Mouse (Mus musculus) neural tube, embryonic 11.5 days (tissue): ENCODE measurements around the gene Aass. TPM values are rescaled to one million over a fixed set of nuclear protein-coding genes. Genes with fewer than 3 reads are reported as not detected.
"Not testable (repeated sequence)": the region's sequence is repeated elsewhere in the genome, so short reads cannot be mapped to it uniquely, and the experiment has no call there.

Experiments used
- ATAC-seq: fragments of 200-750 bp; cut with Nextera tagmentation; 2 replicates; pipeline ENCODE4 v1.8.0; 2017; ENCODE audit warnings: moderate number of reproducible peaks, mild to moderate bottlenecking, moderate TSS enrichment, moderate library complexity; ENCODE audit not compliant: insufficient read depth, low FRiP score, low TSS enrichment
- DNase-seq: peaks from one replicate; pipeline ENCODE4 v3.0.0-alpha.2; 2015; ENCODE audit warnings: low spot score
- H3K27ac ChIP-seq: fragments of 300-500 bp; sonication (generic); 2 replicates; pipeline ENCODE4 v1.5.1; 2014; ENCODE audit warnings: low read depth, mild to moderate bottlenecking, low read length
- H3K27me3 ChIP-seq: fragments of 300-500 bp; sonication (generic); 2 replicates; pipeline ENCODE4 v1.6.1; 2014; ENCODE audit warnings: mild to moderate bottlenecking, low read length, mixed read lengths; ENCODE audit not compliant: control insufficient read depth, insufficient read depth
- H3K36me3 ChIP-seq: fragments of 300-500 bp; sonication (generic); 2 replicates; pipeline ENCODE4 v1.6.1; 2014; ENCODE audit warnings: mild to moderate bottlenecking, low read length, moderate library complexity, mixed read lengths; ENCODE audit not compliant: control insufficient read depth, insufficient read depth
- H3K4me1 ChIP-seq: fragments of 300-500 bp; sonication (generic); 2 replicates; pipeline ENCODE4 v1.6.1; 2014; ENCODE audit warnings: low read length, mixed read lengths; ENCODE audit not compliant: control insufficient read depth, insufficient read depth
- H3K4me2 ChIP-seq: fragments of 300-500 bp; sonication (generic); 2 replicates; pipeline ENCODE4 v1.6.1; 2014; ENCODE audit warnings: low read depth, mild to moderate bottlenecking, moderate library complexity
- H3K4me3 ChIP-seq: fragments of 300-500 bp; sonication (generic); 2 replicates; pipeline ENCODE4 v1.5.1; 2014; ENCODE audit warnings: low read depth, low read length
- H3K9ac ChIP-seq: fragments of 300-500 bp; sonication (generic); 2 replicates; pipeline ENCODE4 v1.6.1; 2014; ENCODE audit warnings: mild to moderate bottlenecking, low read length
- H3K9me3 ChIP-seq: fragments of 300-500 bp; sonication (generic); 2 replicates; pipeline ENCODE4 v1.6.1; 2016; ENCODE audit warnings: low read length; ENCODE audit not compliant: control insufficient read depth
- WGBS: fragments of 180-500 bp; shearing (Covaris S2); extraction: QIAGEN DNeasy Blood & Tissue Kit; methylation state at CpG from one replicate; pipeline ENCODE4 v1.1.7; 2014; 5-methylcytosine and 5-hydroxymethylcytosine counted together
- polyA plus RNA-seq: library from polyadenylated mRNA; unstranded; fragments of >200 nt; fragmentation: Nextera tagmentation; extraction: Ambion mirVana; gene quantifications from 2 replicates; pipeline ENCODE4 v1.2.1, GENCODE M21; 2014

Aass gene
- polyA plus RNA-seq, 1 experiment from 2014 or later, result 1.1 TPM

GRCm38 (mm10) chr6:23126706-23127105 is 6.1 kb downstream of the Aass start:
- 85% methylated on average over 7 of the region's 7 CpGs for WGBS
- no peak for DNase-seq
- H3K27ac ChIP-seq, result no peak overlapping the region

DNA sequence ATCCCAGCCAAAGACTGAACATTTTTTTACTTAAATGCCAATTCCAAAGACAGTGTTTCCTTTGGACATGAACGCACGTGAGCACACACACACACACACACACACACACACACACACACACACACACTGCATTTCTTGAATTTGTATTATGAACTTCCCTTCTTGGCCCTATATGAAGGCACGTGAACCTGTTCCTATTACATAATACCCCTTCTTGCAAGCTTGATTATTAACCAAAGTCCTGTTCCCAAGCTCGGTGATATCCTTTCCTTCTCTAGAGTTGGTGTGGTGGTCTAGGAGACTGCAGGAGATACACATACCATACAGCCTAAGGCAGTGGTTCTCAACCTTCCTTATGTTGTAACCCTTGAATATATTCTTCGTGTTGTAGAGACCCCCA is 7.0 kb downstream of the Aass start:
- Histone ChIP-seq H3K9ac (no peak overlapping the region), H3K9me3 (no peaks in the 10 kb centered on the region), H3K4me1 (no peaks in the 10 kb centered on the region), H3K4me3 (no peak overlapping the region), H3K27ac (no peak overlapping the region), H3K36me3 (no peaks in the 10 kb centered on the region), H3K27me3 (no peaks in the 10 kb centered on the region), H3K4me2 (no peak overlapping the region)
- DNase-seq (no peak), ATAC-seq (no peak)
- WGBS, result 91% methylated on average over 5 of the region's 5 CpGs

More at GRCm38 (mm10) chr6:23126706-23127105, 6.1 kb downstream of the Aass start:
- Histone ChIP-seq H3K9me3 (no peaks in the 10 kb centered on the region), H3K9ac (no peak overlapping the region), H3K4me3 (no peak overlapping the region), H3K36me3 (no peaks in the 10 kb centered on the region), H3K4me2 (no peak overlapping the region), H3K27me3 (no peaks in the 10 kb centered on the region), H3K4me1 (no peaks in the 10 kb centered on the region)
- no peak for ATAC-seq

DNA sequence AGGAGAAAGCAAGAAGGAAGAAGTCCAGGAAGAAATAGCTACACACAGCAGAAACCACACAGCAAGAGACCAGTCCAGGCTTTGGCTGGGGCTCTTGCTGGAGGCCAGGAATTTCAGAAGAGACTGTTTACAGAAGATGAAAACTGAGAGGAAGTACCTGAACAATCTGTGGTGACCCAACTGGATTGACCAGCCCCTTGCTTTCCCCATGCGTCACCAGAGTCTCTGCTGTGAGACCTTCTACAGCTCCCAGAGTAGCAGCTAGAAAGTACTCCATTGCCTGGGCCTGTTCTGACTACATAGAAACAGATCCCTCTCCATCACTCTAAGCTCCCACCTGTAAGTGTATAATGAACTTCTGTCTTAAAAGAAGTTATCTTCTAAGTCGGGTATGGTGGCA is 8.0 kb downstream of the Aass start:
- ATAC-seq (no peak), DNase-seq (no peak)
- Histone ChIP-seq H3K4me1 (no peaks in the 10 kb centered on the region), H3K36me3 (no peaks in the 10 kb centered on the region), H3K9ac (no peak overlapping the region), H3K27me3 (no peaks in the 10 kb centered on the region), H3K4me2 (no peak overlapping the region), H3K27ac (no peak overlapping the region), H3K4me3 (no peak overlapping the region), H3K9me3 (no peaks in the 10 kb centered on the region)
- WGBS, result 86% methylated on average over 2 of the region's 2 CpGs

DNA sequence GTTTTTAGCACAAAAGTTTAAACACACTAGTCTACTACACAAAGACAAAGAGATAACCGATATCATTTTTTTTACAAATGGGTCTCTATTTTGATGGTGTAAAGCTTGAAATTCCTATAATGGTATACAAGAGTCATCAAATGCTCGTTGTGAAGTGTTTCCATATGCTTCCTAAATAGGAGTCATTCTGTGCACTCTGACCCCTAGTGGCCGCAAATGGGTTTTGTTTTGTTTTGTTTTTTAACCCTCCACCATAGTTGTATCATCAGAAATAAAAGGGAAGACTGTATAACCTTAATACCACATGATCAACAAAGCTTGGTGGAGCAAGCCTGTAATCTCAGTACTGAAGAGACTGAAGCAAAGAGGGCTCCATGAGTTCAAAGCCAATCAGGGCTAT is 9.9 kb downstream of the Aass start:
- no peak overlapping the region for H3K9ac ChIP-seq
- no peak for DNase-seq
- 46% methylated on average over 3 of the region's 3 CpGs for WGBS

GRCm38 (mm10) chr6:23114781-23115180 is 18.0 kb downstream of the Aass start:
- H3K27ac ChIP-seq, result no peak overlapping the region
- WGBS, result 88% methylated on average over 6 of the region's 6 CpGs
- H3K27me3 ChIP-seq, result no peaks in the 10 kb centered on the region
- no peak overlapping the region for H3K9ac ChIP-seq
- H3K9me3 ChIP-seq, result no peaks in the 10 kb centered on the region
- DNase-seq, result no peak
- H3K4me2 ChIP-seq, result no peak overlapping the region
- no peak overlapping the region for H3K4me3 ChIP-seq
- H3K4me1 ChIP-seq, result no peaks in the 10 kb centered on the region
- ATAC-seq, result no peak
- no peaks in the 10 kb centered on the region for H3K36me3 ChIP-seq

More for the DNA sequence above, 9.9 kb downstream of the Aass start:
- Histone ChIP-seq H3K27ac (no peak overlapping the region), H3K4me2 (no peak overlapping the region), H3K27me3 (no peaks in the 10 kb centered on the region), H3K4me1 (no peaks in the 10 kb centered on the region), H3K36me3 (no peaks in the 10 kb centered on the region), H3K4me3 (no peak overlapping the region), H3K9me3 (no peaks in the 10 kb centered on the region)
- no peak for ATAC-seq

- no peak for DNase-seq
- H3K27me3 ChIP-seq, result no peaks in the 10 kb centered on the region
- H3K9me3 ChIP-seq, result no peaks in the 10 kb centered on the region
- H3K9ac ChIP-seq, result no peak overlapping the region
- 90% methylated on average over 4 of the region's 4 CpGs for WGBS
- H3K36me3 ChIP-seq, result no peaks in the 10 kb centered on the region
- H3K4me1 ChIP-seq, result no peaks in the 10 kb centered on the region
- no peak overlapping the region for H3K27ac ChIP-seq
- no peak overlapping the region for H3K4me3 ChIP-seq
- no peak overlapping the region for H3K4me2 ChIP-seq
- ATAC-seq, result no peak
Measured at GRCm38 (mm10) chr6:23107069-23107468, 25.7 kb downstream of the Aass start.

- DNase-seq (no peak), ATAC-seq (no peak)
- WGBS, result 77% methylated on average over 4 of the region's 4 CpGs
- no peaks in the 10 kb centered on the region for H3K27me3 ChIP-seq
- H3K9ac ChIP-seq, result no peak overlapping the region
- no peaks in the 10 kb centered on the region for H3K9me3 ChIP-seq
- no peak overlapping the region for H3K4me2 ChIP-seq
- no peak overlapping the region for H3K4me3 ChIP-seq
- no peak overlapping the region for H3K27ac ChIP-seq
- H3K4me1 ChIP-seq, result no peaks in the 10 kb centered on the region
- no peaks in the 10 kb centered on the region for H3K36me3 ChIP-seq
Measured at GRCm38 (mm10) chr6:23106373-23106772, 26.4 kb downstream of the Aass start.

GRCm38 (mm10) chr6:23090346-23091055 is 42.3 kb downstream of the Aass start:
- not testable (repeated sequence) for DNase-seq, H3K36me3 ChIP-seq, H3K9me3 ChIP-seq, H3K9ac ChIP-seq, ATAC-seq, H3K27me3 ChIP-seq, H3K4me1 ChIP-seq, H3K4me2 ChIP-seq, H3K4me3 ChIP-seq, H3K27ac ChIP-seq
- 89% methylated on average over 11 of the region's 11 CpGs for whole genome bisulfite sequencing

GRCm38 (mm10) chr6:23089292-23089691 is 43.5 kb downstream of the Aass start:
- not testable (repeated sequence) for H3K9me3 ChIP-seq, H3K27me3 ChIP-seq, DNase-seq, H3K36me3 ChIP-seq, H3K9ac ChIP-seq, ATAC-seq, H3K27ac ChIP-seq, H3K4me3 ChIP-seq, H3K4me2 ChIP-seq, H3K4me1 ChIP-seq
- WGBS, result 75% methylated on average over 4 of the region's 4 CpGs
